Mouse (Mus musculus): ENCODE measurements at regions not wholly inside any gene's neighbourhood (a gene's known extent, or its start where the extent isn't known, plus 50 kb on each side); places are given as distances from the start of the nearest gene placed in this dataset.

GRCm38 (mm10) chr17:47144460-47144859, 134.1 kb upstream of the Ubr2 start:
- H3K27ac ChIP-seq (replicated peaks), result no peak overlapping the region
- WGBS, result 42% methylated on average over 7 of the region's 7 CpGs
- no peaks in the 10 kb centered on the region for H3K27me3 ChIP-seq
- no peaks in the 10 kb centered on the region for H3K9me3 ChIP-seq
- peaks cover 49% of the 10 kb centered on the region for H3K4me1 ChIP-seq (replicated peaks)
- ATAC-seq (ENCODE audit: low FRiP score, low read depth), result no peak
- H3K9ac ChIP-seq, result no peak overlapping the region
- H3K4me3 ChIP-seq, result peak overlapping the region; percentile 68; the same call in 1 of the 2 replicates
- H3K4me2 ChIP-seq, result peak overlapping the region; percentile 92
- no peaks in the 10 kb centered on the region for H3K36me3 ChIP-seq

- Histone ChIP-seq H3K27me3 (no peaks in the 10 kb centered on the region), H3K4me1 (replicated peaks) (peaks cover 53% of the 10 kb centered on the region), H3K4me3 (peak overlapping the region; percentile 68), H3K9me3 (no peaks in the 10 kb centered on the region), H3K27ac (replicated peaks) (peak overlapping the region; percentile 58), H3K4me2 (peak overlapping the region; percentile 92), H3K36me3 (no peaks in the 10 kb centered on the region), H3K9ac (peak overlapping the region; percentile 16; the same call in 1 of the 2 replicates)
- no peak for ATAC-seq (ENCODE audit: low FRiP score, low read depth)
- WGBS, result 42% methylated on average over 7 of the region's 7 CpGs
These were observed 133.5 kb upstream of the Ubr2 start for GRCm38 (mm10) chr17:47143898-47144297.

GRCm38 (mm10) chr17:47142885-47143284, 132.5 kb upstream of the Ubr2 start:
- WGBS, result 14% methylated on average over 7 of the region's 7 CpGs
- no peak for ATAC-seq (ENCODE audit: low FRiP score, low read depth)
- H3K9me3 ChIP-seq, result no peaks in the 10 kb centered on the region
- H3K4me3 ChIP-seq, result peak overlapping the region; percentile 68
- peak overlapping the region; percentile 92 for H3K4me2 ChIP-seq
- 0 out of 2 replicates have a peak overlapping the region, but pooled peaks have one; percentile 16 for H3K9ac ChIP-seq
- H3K4me1 ChIP-seq (replicated peaks), result peaks cover 57% of the 10 kb centered on the region
- no peaks in the 10 kb centered on the region for H3K27me3 ChIP-seq
- peak overlapping the region; percentile 99; the same call in 1 of the 2 replicates for H3K27ac ChIP-seq (replicated peaks)
- no peaks in the 10 kb centered on the region for H3K36me3 ChIP-seq

- ATAC-seq (ENCODE audit: low FRiP score, low read depth), result no peak
- peak overlapping the region; percentile 68 for H3K4me3 ChIP-seq
- H3K9me3 ChIP-seq, result no peaks in the 10 kb centered on the region
- 1% methylated on average over 7 of the region's 7 CpGs for WGBS
- H3K4me2 ChIP-seq, result peak overlapping the region; percentile 92
- H3K36me3 ChIP-seq, result no peaks in the 10 kb centered on the region
- peak overlapping the region; percentile 97 for H3K9ac ChIP-seq
- peak overlapping the region; percentile 99 for H3K27ac ChIP-seq (replicated peaks)
- H3K27me3 ChIP-seq, result no peaks in the 10 kb centered on the region
- peaks cover 57% of the 10 kb centered on the region for H3K4me1 ChIP-seq (replicated peaks)
These were observed 131.9 kb upstream of the Ubr2 start for GRCm38 (mm10) chr17:47142276-47142675.

GRCm38 (mm10) chr17:47141843-47142215, 131.5 kb upstream of the Ubr2 start:
- 0% methylated on average over 12 of the region's 12 CpGs for WGBS
- peak overlapping the region; percentile 68 for H3K4me3 ChIP-seq
- peaks cover 55% of the 10 kb centered on the region for H3K4me1 ChIP-seq (replicated peaks)
- H3K9ac ChIP-seq, result peak overlapping the region; percentile 97
- no peaks in the 10 kb centered on the region for H3K27me3 ChIP-seq
- H3K4me2 ChIP-seq, result peak overlapping the region; percentile 92
- no peak for ATAC-seq (ENCODE audit: low FRiP score, low read depth)
- no peaks in the 10 kb centered on the region for H3K36me3 ChIP-seq
- no peaks in the 10 kb centered on the region for H3K9me3 ChIP-seq
- peak overlapping the region; percentile 99 for H3K27ac ChIP-seq (replicated peaks)

- peak overlapping the region; percentile 92 for H3K4me2 ChIP-seq
- H3K9ac ChIP-seq, result peak overlapping the region; percentile 97
- H3K4me1 ChIP-seq (replicated peaks), result peaks cover 52% of the 10 kb centered on the region
- H3K9me3 ChIP-seq, result no peaks in the 10 kb centered on the region
- peak overlapping the region; percentile 99 for H3K27ac ChIP-seq (replicated peaks)
- H3K4me3 ChIP-seq, result peak overlapping the region; percentile 68
- H3K36me3 ChIP-seq, result no peaks in the 10 kb centered on the region
- WGBS, result under 1% methylated on average over 35 of the region's 35 CpGs
- no peaks in the 10 kb centered on the region for H3K27me3 ChIP-seq
- peak; percentile 75 for ATAC-seq (ENCODE audit: low FRiP score, low read depth)
These were observed 130.8 kb upstream of the Ubr2 start for GRCm38 (mm10) chr17:47140969-47141842.

- Histone ChIP-seq H3K9me3 (no peaks in the 10 kb centered on the region), H3K4me2 (peak overlapping the region; percentile 92), H3K4me3 (peak overlapping the region; percentile 68), H3K36me3 (no peaks in the 10 kb centered on the region), H3K27ac (replicated peaks) (peak overlapping the region; percentile 99), H3K27me3 (no peaks in the 10 kb centered on the region), H3K9ac (peak overlapping the region; percentile 97), H3K4me1 (replicated peaks) (peaks cover 45% of the 10 kb centered on the region)
- 1% methylated on average over 33 of the region's 53 CpGs for WGBS
- peak; percentile 29 for ATAC-seq (ENCODE audit: low FRiP score, low read depth)
These were observed 130.0 kb upstream of the Ubr2 start for GRCm38 (mm10) chr17:47140241-47140968.

- WGBS, result 1% methylated on average over 24 of the region's 34 CpGs
- Histone ChIP-seq H3K36me3 (no peaks in the 10 kb centered on the region), H3K4me2 (peak overlapping the region; percentile 92), H3K9me3 (no peaks in the 10 kb centered on the region), H3K27ac (replicated peaks) (peak overlapping the region; percentile 99), H3K4me3 (peak overlapping the region; percentile 68), H3K9ac (peak overlapping the region; percentile 97), H3K4me1 (replicated peaks) (peaks cover 39% of the 10 kb centered on the region), H3K27me3 (no peaks in the 10 kb centered on the region)
- peak; percentile 93 for ATAC-seq (ENCODE audit: low FRiP score, low read depth)
These were observed 129.4 kb upstream of the Ubr2 start for GRCm38 (mm10) chr17:47139730-47140231.

- WGBS, result 2% methylated on average over 27 of the region's 27 CpGs
- peak overlapping the region; percentile 38 for H3K9ac ChIP-seq
- no peaks in the 10 kb centered on the region for H3K27me3 ChIP-seq
- H3K4me2 ChIP-seq, result peak overlapping the region; percentile 92
- no peak; the same call in 1 of the 2 replicates for ATAC-seq (ENCODE audit: low FRiP score, low read depth)
- H3K9me3 ChIP-seq, result no peaks in the 10 kb centered on the region
- H3K36me3 ChIP-seq, result no peaks in the 10 kb centered on the region
- H3K4me3 ChIP-seq, result peak overlapping the region; percentile 68
- peaks cover 33% of the 10 kb centered on the region for H3K4me1 ChIP-seq (replicated peaks)
- H3K27ac ChIP-seq (replicated peaks), result peak overlapping the region; percentile 99
These were observed 128.8 kb upstream of the Ubr2 start for GRCm38 (mm10) chr17:47139171-47139617.

- no peak overlapping the region for H3K9ac ChIP-seq
- H3K27ac ChIP-seq (replicated peaks), result no peak overlapping the region
- H3K4me3 ChIP-seq, result no peak overlapping the region
- H3K36me3 ChIP-seq, result no peaks in the 10 kb centered on the region
- 51% methylated on average over 6 of the region's 6 CpGs for WGBS
- no peaks in the 10 kb centered on the region for H3K27me3 ChIP-seq
- ATAC-seq (ENCODE audit: low FRiP score, low read depth), result no peak
- no peaks in the 10 kb centered on the region for H3K9me3 ChIP-seq
- H3K4me2 ChIP-seq, result no peak overlapping the region
- peaks cover 23% of the 10 kb centered on the region for H3K4me1 ChIP-seq (replicated peaks)
These were observed 127.8 kb upstream of the Ubr2 start for GRCm38 (mm10) chr17:47138174-47138573.

- Histone ChIP-seq H3K9ac (no peak overlapping the region), H3K27ac (replicated peaks) (no peak overlapping the region), H3K4me2 (no peak overlapping the region), H3K4me1 (replicated peaks) (peaks cover 8% of the 10 kb centered on the region; the same call in 1 of the 2 replicates), H3K4me3 (no peak overlapping the region), H3K27me3 (no peaks in the 10 kb centered on the region), H3K36me3 (no peaks in the 10 kb centered on the region), H3K9me3 (no peaks in the 10 kb centered on the region)
- 87% methylated on average over 5 of the region's 5 CpGs for WGBS
- no peak for ATAC-seq (ENCODE audit: low FRiP score, low read depth)
These were observed 125.0 kb upstream of the Ubr2 start for GRCm38 (mm10) chr17:47135391-47135790.

GRCm38 (mm10) chr17:47133785-47134184, 123.4 kb upstream of the Ubr2 start:
- Histone ChIP-seq H3K27ac (replicated peaks) (no peak overlapping the region), H3K9ac (no peak overlapping the region), H3K27me3 (no peaks in the 10 kb centered on the region), H3K4me3 (no peak overlapping the region), H3K4me2 (no peak overlapping the region), H3K36me3 (no peaks in the 10 kb centered on the region), H3K4me1 (replicated peaks) (peaks cover 3% of the 10 kb centered on the region; the same call in 1 of the 2 replicates), H3K9me3 (no peaks in the 10 kb centered on the region)
- 64% methylated on average over 2 of the region's 2 CpGs for WGBS
- ATAC-seq (ENCODE audit: low FRiP score, low read depth), result no peak
